Mouse (Mus musculus): ENCODE results near the gene Slit2. TPM values are rescaled to one million over a fixed set of nuclear protein-coding genes. Genes with fewer than 3 reads are reported as not detected.
A peak's percentile ranks its signal among the peaks of the same experiment; 100 is the strongest.

Slit2 gene
- polyA plus RNA-seq, 1 experiment from 2014 or later = 127 TPM

- WGBS = 82% methylated on average over 3 of the region's 3 CpGs
- DNase-seq (ENCODE audit: low spot score) = no peak
- Histone ChIP-seq H3K4me3 (ENCODE audit: low read depth, low read length) (no peak overlapping the region), H3K27ac (ENCODE audit: low read depth, low read length) (no peak overlapping the region), H3K4me2 (ENCODE audit: low read depth) (no peak overlapping the region), H3K9ac (ENCODE audit: low read length) (no peak overlapping the region), H3K27me3 (ENCODE audit: control insufficient read depth, insufficient read depth, low read length) (no peaks in the 10 kb centered on the region), H3K36me3 (ENCODE audit: control insufficient read depth, insufficient read depth, low read length) (no peaks in the 10 kb centered on the region), H3K9me3 (ENCODE audit: control insufficient read depth, low read length) (no peaks in the 10 kb centered on the region), H3K4me1 (ENCODE audit: control insufficient read depth, insufficient read depth, low read length) (no peaks in the 10 kb centered on the region)
- ATAC-seq (ENCODE audit: insufficient read depth, low FRiP score, low TSS enrichment) = no peak
Observed at GRCm38 (mm10) chr5:48160829-48161228, 177.9 kb downstream of the Slit2 start.

- Histone ChIP-seq H3K9me3 (ENCODE audit: control insufficient read depth, low read length) (no peaks in the 10 kb centered on the region), H3K9ac (ENCODE audit: low read length) (peak overlapping the region; percentile 22; the same call in 1 of the 2 replicates), H3K36me3 (ENCODE audit: control insufficient read depth, insufficient read depth, low read length) (no peaks in the 10 kb centered on the region), H3K4me3 (ENCODE audit: low read depth, low read length) (0 out of 2 replicates have a peak overlapping the region, but pooled peaks have one; percentile 4), H3K4me2 (ENCODE audit: low read depth) (peak overlapping the region; percentile 20; the same call in 1 of the 2 replicates), H3K27me3 (ENCODE audit: control insufficient read depth, insufficient read depth, low read length) (no peaks in the 10 kb centered on the region), H3K27ac (ENCODE audit: low read depth, low read length) (peak overlapping the region; percentile 77), H3K4me1 (ENCODE audit: control insufficient read depth, insufficient read depth, low read length) (no peaks in the 10 kb centered on the region)
- WGBS = 44% methylated on average over 9 of the region's 9 CpGs
- ATAC-seq (ENCODE audit: insufficient read depth, low FRiP score, low TSS enrichment) = peak; percentile 38; the same call in 1 of the 2 replicates
- peak; percentile 18 for DNase-seq (ENCODE audit: low spot score)
Observed at GRCm38 (mm10) chr5:48181646-48182302, 198.8 kb downstream of the Slit2 start.

- Histone ChIP-seq H3K27me3 (ENCODE audit: control insufficient read depth, insufficient read depth, low read length) (no peaks in the 10 kb centered on the region), H3K4me1 (ENCODE audit: control insufficient read depth, insufficient read depth, low read length) (no peaks in the 10 kb centered on the region), H3K9me3 (ENCODE audit: control insufficient read depth, low read length) (no peaks in the 10 kb centered on the region), H3K27ac (ENCODE audit: low read depth, low read length) (no peak overlapping the region), H3K36me3 (ENCODE audit: control insufficient read depth, insufficient read depth, low read length) (no peaks in the 10 kb centered on the region), H3K9ac (ENCODE audit: low read length) (no peak overlapping the region), H3K4me2 (ENCODE audit: low read depth) (no peak overlapping the region), H3K4me3 (ENCODE audit: low read depth, low read length) (no peak overlapping the region; the same call in 1 of the 2 replicates)
- 90% methylated on average over 8 of the region's 8 CpGs for WGBS
- DNase-seq (ENCODE audit: low spot score) = no peak
- ATAC-seq (ENCODE audit: insufficient read depth, low FRiP score, low TSS enrichment) = no peak
Observed at GRCm38 (mm10) chr5:48184358-48184757, 201.4 kb downstream of the Slit2 start.

GRCm38 (mm10) chr5:48187819-48188218 lies 204.9 kb downstream of the Slit2 start:
- Histone ChIP-seq H3K4me1 (ENCODE audit: control insufficient read depth, insufficient read depth, low read length) (no peaks in the 10 kb centered on the region), H3K4me3 (ENCODE audit: low read depth, low read length) (no peak overlapping the region), H3K9me3 (ENCODE audit: control insufficient read depth, low read length) (no peaks in the 10 kb centered on the region), H3K4me2 (ENCODE audit: low read depth) (no peak overlapping the region), H3K9ac (ENCODE audit: low read length) (no peak overlapping the region), H3K27me3 (ENCODE audit: control insufficient read depth, insufficient read depth, low read length) (no peaks in the 10 kb centered on the region), H3K36me3 (ENCODE audit: control insufficient read depth, insufficient read depth, low read length) (no peaks in the 10 kb centered on the region), H3K27ac (ENCODE audit: low read depth, low read length) (no peak overlapping the region)
- no peak for DNase-seq (ENCODE audit: low spot score)
- ATAC-seq (ENCODE audit: insufficient read depth, low FRiP score, low TSS enrichment) = no peak
- WGBS = 86% methylated on average over 4 of the region's 4 CpGs

- no peak overlapping the region for H3K4me3 ChIP-seq (ENCODE audit: low read depth, low read length)
- H3K4me2 ChIP-seq (ENCODE audit: low read depth) = no peak overlapping the region
- DNase-seq (ENCODE audit: low spot score) = no peak
- H3K27me3 ChIP-seq (ENCODE audit: control insufficient read depth, insufficient read depth, low read length) = no peaks in the 10 kb centered on the region
- no peaks in the 10 kb centered on the region for H3K4me1 ChIP-seq (ENCODE audit: control insufficient read depth, insufficient read depth, low read length)
- no peak overlapping the region for H3K27ac ChIP-seq (ENCODE audit: low read depth, low read length)
- H3K36me3 ChIP-seq (ENCODE audit: control insufficient read depth, insufficient read depth, low read length) = no peaks in the 10 kb centered on the region
- no peaks in the 10 kb centered on the region for H3K9me3 ChIP-seq (ENCODE audit: control insufficient read depth, low read length)
- H3K9ac ChIP-seq (ENCODE audit: low read length) = no peak overlapping the region
- ATAC-seq (ENCODE audit: insufficient read depth, low FRiP score, low TSS enrichment) = no peak
Observed at GRCm38 (mm10) chr5:48199380-48199779, 216.4 kb downstream of the Slit2 start.

- no peak overlapping the region for H3K9ac ChIP-seq (ENCODE audit: low read length)
- no peak overlapping the region for H3K27ac ChIP-seq (ENCODE audit: low read depth, low read length)
- WGBS = 84% methylated on average over 2 of the region's 2 CpGs
- DNase-seq (ENCODE audit: low spot score) = no peak
- H3K4me3 ChIP-seq (ENCODE audit: low read depth, low read length) = no peak overlapping the region
- H3K9me3 ChIP-seq (ENCODE audit: control insufficient read depth, low read length) = no peaks in the 10 kb centered on the region
- no peaks in the 10 kb centered on the region; the same call in 1 of the 2 replicates for H3K36me3 ChIP-seq (ENCODE audit: control insufficient read depth, insufficient read depth, low read length)
- H3K4me2 ChIP-seq (ENCODE audit: low read depth) = no peak overlapping the region
- ATAC-seq (ENCODE audit: insufficient read depth, low FRiP score, low TSS enrichment) = no peak
- H3K4me1 ChIP-seq (ENCODE audit: control insufficient read depth, insufficient read depth, low read length) = no peaks in the 10 kb centered on the region
- H3K27me3 ChIP-seq (ENCODE audit: control insufficient read depth, insufficient read depth, low read length) = no peaks in the 10 kb centered on the region
Observed at GRCm38 (mm10) chr5:48215248-48215647, 232.3 kb downstream of the Slit2 start.

- Histone ChIP-seq H3K36me3 (ENCODE audit: control insufficient read depth, insufficient read depth, low read length) (no peaks in the 10 kb centered on the region), H3K27me3 (ENCODE audit: control insufficient read depth, insufficient read depth, low read length) (no peaks in the 10 kb centered on the region), H3K4me2 (ENCODE audit: low read depth) (no peak overlapping the region), H3K9ac (ENCODE audit: low read length) (no peak overlapping the region), H3K4me3 (ENCODE audit: low read depth, low read length) (no peak overlapping the region), H3K4me1 (ENCODE audit: control insufficient read depth, insufficient read depth, low read length) (no peaks in the 10 kb centered on the region), H3K27ac (ENCODE audit: low read depth, low read length) (no peak overlapping the region), H3K9me3 (ENCODE audit: control insufficient read depth, low read length) (no peaks in the 10 kb centered on the region)
- 85% methylated on average over 10 of the region's 10 CpGs for WGBS
- no peak for ATAC-seq (ENCODE audit: insufficient read depth, low FRiP score, low TSS enrichment)
- no peak for DNase-seq (ENCODE audit: low spot score)
Observed at GRCm38 (mm10) chr5:48219624-48220155, 236.8 kb downstream of the Slit2 start.

- Histone ChIP-seq H3K4me2 (ENCODE audit: low read depth) (no peak overlapping the region), H3K9me3 (ENCODE audit: control insufficient read depth, low read length) (no peaks in the 10 kb centered on the region), H3K9ac (ENCODE audit: low read length) (no peak overlapping the region), H3K36me3 (ENCODE audit: control insufficient read depth, insufficient read depth, low read length) (no peaks in the 10 kb centered on the region), H3K27ac (ENCODE audit: low read depth, low read length) (no peak overlapping the region), H3K4me3 (ENCODE audit: low read depth, low read length) (no peak overlapping the region), H3K27me3 (ENCODE audit: control insufficient read depth, insufficient read depth, low read length) (no peaks in the 10 kb centered on the region), H3K4me1 (ENCODE audit: control insufficient read depth, insufficient read depth, low read length) (no peaks in the 10 kb centered on the region)
- no peak for DNase-seq (ENCODE audit: low spot score)
- 54% methylated on average over 2 of the region's 2 CpGs for WGBS
- ATAC-seq (ENCODE audit: insufficient read depth, low FRiP score, low TSS enrichment) = no peak
Observed at GRCm38 (mm10) chr5:48225500-48225899, 242.6 kb downstream of the Slit2 start.

GRCm38 (mm10) chr5:48230430-48231080 lies 247.6 kb downstream of the Slit2 start:
- DNase-seq (ENCODE audit: low spot score) = no peak
- Histone ChIP-seq H3K9me3 (ENCODE audit: control insufficient read depth, low read length) (no peaks in the 10 kb centered on the region), H3K9ac (ENCODE audit: low read length) (no peak overlapping the region), H3K36me3 (ENCODE audit: control insufficient read depth, insufficient read depth, low read length) (no peaks in the 10 kb centered on the region), H3K4me2 (ENCODE audit: low read depth) (no peak overlapping the region), H3K4me3 (ENCODE audit: low read depth, low read length) (no peak overlapping the region), H3K4me1 (ENCODE audit: control insufficient read depth, insufficient read depth, low read length) (no peaks in the 10 kb centered on the region), H3K27ac (ENCODE audit: low read depth, low read length) (no peak overlapping the region), H3K27me3 (ENCODE audit: control insufficient read depth, insufficient read depth, low read length) (no peaks in the 10 kb centered on the region)
- ATAC-seq (ENCODE audit: insufficient read depth, low FRiP score, low TSS enrichment) = no peak
- WGBS = 83% methylated on average over 6 of the region's 6 CpGs

Measured in neural tube, embryonic 11.5 days (tissue).